Mouse (Mus musculus) forebrain, embryonic 11.5 days (tissue): ENCODE results near the gene Slc4a4. TPM values are rescaled to one million over a fixed set of nuclear protein-coding genes. Genes with fewer than 3 reads are reported as not detected.

Experiments used
- ATAC-seq: fragments of 200-750 bp; cut with Nextera tagmentation; replicated peaks from 2 replicates; pipeline ENCODE4 v1.8.0; 2017; ENCODE audit warnings: moderate TSS enrichment; ENCODE audit not compliant: low FRiP score
- DNase-seq: peaks from one replicate; pipeline ENCODE4 v3.0.0-alpha.2; 2017; ENCODE audit warnings: low spot score
- H3K27ac ChIP-seq: fragments of 300-500 bp; sonication (generic); 2 replicates; pipeline ENCODE4 v1.5.1; 2014; ENCODE audit warnings: low read depth, low read length
- H3K27me3 ChIP-seq: fragments of 300-500 bp; sonication (generic); 2 replicates; pipeline ENCODE4 v1.6.1; 2014; ENCODE audit warnings: mild to moderate bottlenecking, low read length, mixed read lengths; ENCODE audit not compliant: control insufficient read depth, insufficient read depth
- H3K36me3 ChIP-seq: fragments of 300-500 bp; sonication (generic); 2 replicates; pipeline ENCODE4 v1.6.1; 2014; ENCODE audit warnings: mild to moderate bottlenecking, low read length, moderate library complexity, mixed read lengths; ENCODE audit not compliant: control insufficient read depth, insufficient read depth
- H3K4me1 ChIP-seq: fragments of 300-500 bp; sonication (generic); replicated peaks from 2 replicates; pipeline ENCODE4 v1.6.1; 2014; ENCODE audit warnings: low read length, mixed read lengths; ENCODE audit not compliant: control insufficient read depth, insufficient read depth
- H3K4me2 ChIP-seq: fragments of 300-500 bp; sonication (generic); 2 replicates; pipeline ENCODE4 v1.6.1; 2014; ENCODE audit warnings: low read depth, mild to moderate bottlenecking, low read length, moderate library complexity, mixed read lengths; ENCODE audit not compliant: severe bottlenecking
- H3K4me3 ChIP-seq: fragments of 300-500 bp; sonication (generic); 2 replicates; pipeline ENCODE4 v1.5.1; 2014; ENCODE audit warnings: low read depth, low read length
- H3K9ac ChIP-seq: fragments of 300-500 bp; sonication (generic); 2 replicates; pipeline ENCODE4 v1.6.1; 2014; ENCODE audit warnings: low read length
- H3K9me3 ChIP-seq: fragments of 300-500 bp; sonication (generic); 2 replicates; pipeline ENCODE4 v1.6.1; 2016; ENCODE audit warnings: low read length, mixed read lengths; ENCODE audit not compliant: control insufficient read depth
- WGBS: fragments of 180-500 bp; shearing (Covaris S2); extraction: QIAGEN DNeasy Blood & Tissue Kit; methylation state at CpG from one replicate; pipeline ENCODE4 v1.1.7; 2014; 5-methylcytosine and 5-hydroxymethylcytosine counted together
- polyA plus RNA-seq: library from polyadenylated mRNA; unstranded; fragments of >200 nt; fragmentation: Nextera tagmentation; extraction: Ambion mirVana; gene quantifications from 2 replicates; pipeline ENCODE4 v1.2.1, GENCODE M21; 2014

Gene Slc4a4
- polyA plus RNA-seq, 1 experiment from 2014 or later: 3.1 TPM

- Histone ChIP-seq H3K4me2 (no peak overlapping the region), H3K36me3 (no peaks in the 10 kb centered on the region), H3K4me3 (no peak overlapping the region), H3K27ac (no peak overlapping the region), H3K4me1 (no peaks in the 10 kb centered on the region), H3K9ac (no peak overlapping the region), H3K27me3 (no peaks in the 10 kb centered on the region), H3K9me3 (no peaks in the 10 kb centered on the region)
- 97% methylated on average over 3 of the region's 3 CpGs for WGBS
- ATAC-seq (no peak), DNase-seq (no peak)
Observed at GRCm38 (mm10) chr5:89012456-89012855, 125.8 kb downstream of the Slc4a4 start.

GRCm38 (mm10) chr5:89014782-89015181, 128.2 kb downstream of the Slc4a4 start:
- no peak overlapping the region for H3K4me3 ChIP-seq
- no peaks in the 10 kb centered on the region for H3K36me3 ChIP-seq
- no peaks in the 10 kb centered on the region for H3K4me1 ChIP-seq
- ATAC-seq (no peak), DNase-seq (no peak)
- H3K4me2 ChIP-seq: no peak overlapping the region
- H3K9me3 ChIP-seq: no peaks in the 10 kb centered on the region
- no peak overlapping the region for H3K9ac ChIP-seq
- no peaks in the 10 kb centered on the region for H3K27me3 ChIP-seq
- H3K27ac ChIP-seq: no peak overlapping the region
- WGBS: 91% methylated on average over 2 of the region's 2 CpGs

- DNase-seq (no peak), ATAC-seq (no peak)
- Histone ChIP-seq H3K9ac (no peak overlapping the region), H3K4me2 (no peak overlapping the region), H3K9me3 (no peaks in the 10 kb centered on the region), H3K27me3 (no peaks in the 10 kb centered on the region), H3K27ac (no peak overlapping the region), H3K4me3 (no peak overlapping the region), H3K36me3 (no peaks in the 10 kb centered on the region), H3K4me1 (no peaks in the 10 kb centered on the region)
- 96% methylated on average over 5 of the region's 5 CpGs for WGBS
Observed at GRCm38 (mm10) chr5:89015878-89016277, 129.3 kb downstream of the Slc4a4 start.

DNA sequence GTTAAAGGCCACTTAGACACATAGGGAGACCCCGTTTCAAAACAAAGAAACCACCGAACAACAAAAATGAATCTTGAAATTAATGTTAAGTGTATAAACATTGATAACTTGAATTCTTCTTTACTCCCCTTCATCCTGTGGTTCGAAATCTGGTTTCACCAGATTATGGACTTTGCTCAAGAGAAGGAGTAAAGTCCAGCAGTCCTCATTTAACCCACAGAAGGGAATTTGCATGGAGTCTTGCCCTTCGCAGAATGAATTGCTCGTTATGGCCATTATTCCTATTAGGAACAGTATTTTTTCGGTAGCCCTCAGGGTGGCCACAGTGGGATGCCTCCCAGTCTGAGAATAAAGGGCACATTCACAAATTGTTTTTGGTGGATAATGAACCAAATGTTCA, 131.9 kb downstream of the Slc4a4 start:
- Histone ChIP-seq H3K4me2 (no peak overlapping the region), H3K9ac (no peak overlapping the region), H3K4me1 (no peaks in the 10 kb centered on the region), H3K4me3 (no peak overlapping the region), H3K9me3 (no peaks in the 10 kb centered on the region), H3K27me3 (no peaks in the 10 kb centered on the region), H3K27ac (no peak overlapping the region), H3K36me3 (no peaks in the 10 kb centered on the region)
- ATAC-seq (no peak), DNase-seq (no peak)
- WGBS: 47% methylated on average over 6 of the region's 6 CpGs

GRCm38 (mm10) chr5:89024413-89024812, 137.8 kb downstream of the Slc4a4 start:
- Histone ChIP-seq H3K9me3 (no peaks in the 10 kb centered on the region), H3K4me3 (no peak overlapping the region), H3K27ac (no peak overlapping the region), H3K4me1 (no peaks in the 10 kb centered on the region), H3K27me3 (no peaks in the 10 kb centered on the region), H3K4me2 (no peak overlapping the region), H3K9ac (no peak overlapping the region), H3K36me3 (no peaks in the 10 kb centered on the region)
- DNase-seq: no peak
- ATAC-seq: no peak
- WGBS: 94% methylated on average over 4 of the region's 4 CpGs

- 95% methylated on average over 4 of the region's 4 CpGs for WGBS
Observed at GRCm38 (mm10) chr5:89027518-89028085, 141.0 kb downstream of the Slc4a4 start.

DNA sequence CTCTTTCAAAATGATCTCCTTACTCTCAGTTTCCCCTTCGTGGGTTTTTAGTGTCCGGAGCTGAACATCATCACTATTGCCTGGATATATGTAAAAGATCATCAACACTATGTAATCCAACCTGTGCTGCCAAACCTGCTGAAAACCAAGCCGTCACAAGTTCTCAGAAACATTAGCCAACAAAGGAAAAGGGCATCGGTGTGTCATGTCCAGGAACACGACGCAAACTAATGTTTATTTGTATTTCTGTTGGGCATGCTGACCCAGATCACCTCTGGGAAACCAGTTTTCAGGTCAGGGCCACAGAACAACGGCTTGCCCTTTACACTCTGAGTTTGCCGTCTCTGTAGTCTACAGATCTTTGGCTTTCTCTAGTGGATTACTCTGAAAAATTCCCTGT, 146.0 kb downstream of the Slc4a4 start:
- ATAC-seq: no peak

More at GRCm38 (mm10) chr5:89027518-89028085, 141.0 kb downstream of the Slc4a4 start:
- H3K27ac ChIP-seq: no peak overlapping the region
- H3K9me3 ChIP-seq: no peaks in the 10 kb centered on the region
- H3K4me1 ChIP-seq: no peaks in the 10 kb centered on the region
- no peaks in the 10 kb centered on the region for H3K27me3 ChIP-seq
- DNase-seq (no peak), ATAC-seq (no peak)
- no peak overlapping the region for H3K9ac ChIP-seq
- no peak overlapping the region for H3K4me2 ChIP-seq
- H3K36me3 ChIP-seq: no peaks in the 10 kb centered on the region
- no peak overlapping the region for H3K4me3 ChIP-seq

GRCm38 (mm10) chr5:89033256-89033655, 146.6 kb downstream of the Slc4a4 start:
- ATAC-seq (no peak), DNase-seq (no peak)
- no peak overlapping the region for H3K9ac ChIP-seq
- no peak overlapping the region for H3K4me3 ChIP-seq
- H3K36me3 ChIP-seq: no peaks in the 10 kb centered on the region
- no peaks in the 10 kb centered on the region for H3K9me3 ChIP-seq
- no peaks in the 10 kb centered on the region for H3K27me3 ChIP-seq
- H3K27ac ChIP-seq: no peak overlapping the region
- H3K4me2 ChIP-seq: no peak overlapping the region
- H3K4me1 ChIP-seq: no peaks in the 10 kb centered on the region
- WGBS: 83% methylated on average over 4 of the region's 4 CpGs

More for the DNA sequence above, 146.0 kb downstream of the Slc4a4 start:
- 86% methylated on average over 8 of the region's 8 CpGs for WGBS
- no peak overlapping the region for H3K9ac ChIP-seq
- H3K27ac ChIP-seq: no peak overlapping the region
- no peaks in the 10 kb centered on the region for H3K36me3 ChIP-seq
- H3K4me3 ChIP-seq: no peak overlapping the region
- no peaks in the 10 kb centered on the region for H3K27me3 ChIP-seq
- no peaks in the 10 kb centered on the region for H3K4me1 ChIP-seq
- no peak overlapping the region for H3K4me2 ChIP-seq
- DNase-seq: no peak
- no peaks in the 10 kb centered on the region for H3K9me3 ChIP-seq

GRCm38 (mm10) chr5:89036147-89036546, 149.5 kb downstream of the Slc4a4 start:
- H3K27me3 ChIP-seq: no peaks in the 10 kb centered on the region

More at GRCm38 (mm10) chr5:89036147-89036546, 149.5 kb downstream of the Slc4a4 start:
- Histone ChIP-seq H3K36me3 (no peaks in the 10 kb centered on the region), H3K4me2 (no peak overlapping the region), H3K9me3 (no peaks in the 10 kb centered on the region), H3K9ac (no peak overlapping the region), H3K4me1 (no peaks in the 10 kb centered on the region), H3K27ac (no peak overlapping the region), H3K4me3 (no peak overlapping the region)
- no peak for ATAC-seq
- 72% methylated on average over 5 of the region's 5 CpGs for WGBS
- DNase-seq: no peak
